Mouse (Mus musculus) retina, adult 2 months (tissue): ENCODE results near the gene Spata48.
A peak's percentile ranks its signal among the peaks of the same experiment; 100 is the strongest.

ENCODE experiments used
- DNase-seq: peaks from one replicate; pipeline ENCODE4 v3.0.0-alpha.2; 2012; ENCODE audit warnings: low read depth, low spot score

The Spata48 gene

DNA sequence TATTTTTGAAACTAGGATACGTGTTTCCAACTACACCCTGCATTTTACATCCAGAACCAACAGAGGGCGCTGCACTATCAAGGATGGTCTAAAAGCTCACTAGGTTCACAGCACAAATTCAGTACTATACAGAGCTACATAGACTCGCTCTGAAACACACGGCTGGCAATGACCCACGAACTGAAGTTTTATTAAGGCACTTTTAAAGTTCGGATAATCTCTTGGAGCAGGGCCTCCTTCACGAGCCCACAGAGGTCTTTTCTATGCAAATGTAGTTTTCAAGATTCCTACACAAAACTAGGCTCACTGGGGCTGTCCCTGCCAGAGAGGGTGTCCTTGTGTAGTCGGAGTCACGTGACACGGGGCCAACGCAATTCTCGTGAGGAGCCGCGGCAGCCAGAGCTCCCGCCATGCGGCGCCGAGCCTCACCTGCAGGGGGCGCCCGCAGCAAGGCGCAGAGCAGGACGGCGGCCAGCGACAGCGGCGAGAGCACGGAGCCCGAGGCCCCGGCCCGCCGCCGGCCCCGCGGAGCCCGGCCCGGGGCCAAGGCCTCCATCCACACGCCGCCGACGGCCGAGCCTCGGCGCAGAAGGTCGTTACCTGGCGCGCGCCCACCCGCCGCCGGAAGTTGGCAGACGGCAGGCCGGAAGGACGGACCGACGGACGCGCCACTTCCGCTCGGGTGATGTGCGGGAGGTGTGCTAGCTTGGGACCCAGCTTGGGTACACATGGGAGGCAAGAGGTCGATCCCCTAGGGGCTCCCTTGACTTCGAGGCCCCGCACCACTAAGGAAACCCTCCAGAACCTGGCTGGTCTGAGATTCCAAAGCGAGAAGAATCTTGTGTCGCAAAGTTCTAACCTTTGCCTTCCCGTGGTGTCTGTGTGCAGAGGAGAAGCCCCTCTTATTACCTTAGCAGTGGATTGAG is at the start of gene Spata48, which contains the start of gene Zpbp:
Spata48 (plus strand) TSS at position 460 of the 926 bp plus-strand sequence.
Zpbp (minus strand) TSS at position 774 of the 926 bp plus-strand sequence.
- peak; percentile 75 for DNase-seq

DNA sequence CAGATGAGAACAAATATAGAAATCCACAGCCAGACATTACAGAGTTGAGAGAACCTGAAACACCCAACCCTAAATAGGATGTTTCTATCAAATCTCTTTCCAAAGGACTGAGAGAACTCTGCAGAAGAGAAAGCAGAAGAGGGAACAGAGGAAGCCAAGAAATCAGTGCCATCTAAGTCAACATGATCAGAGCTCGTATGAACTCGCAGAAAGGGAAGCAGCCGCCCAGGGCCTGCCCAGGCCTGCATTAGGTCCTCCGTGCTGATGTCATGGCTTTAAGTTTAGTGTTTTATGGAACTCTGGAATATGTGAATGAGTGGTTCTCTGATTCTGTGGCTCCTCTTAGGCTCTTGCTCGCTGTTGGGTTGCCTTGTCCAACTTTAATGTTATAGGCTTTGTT is 47.7 kb upstream of the Spata48 start:
- no peak for DNase-seq

DNA sequence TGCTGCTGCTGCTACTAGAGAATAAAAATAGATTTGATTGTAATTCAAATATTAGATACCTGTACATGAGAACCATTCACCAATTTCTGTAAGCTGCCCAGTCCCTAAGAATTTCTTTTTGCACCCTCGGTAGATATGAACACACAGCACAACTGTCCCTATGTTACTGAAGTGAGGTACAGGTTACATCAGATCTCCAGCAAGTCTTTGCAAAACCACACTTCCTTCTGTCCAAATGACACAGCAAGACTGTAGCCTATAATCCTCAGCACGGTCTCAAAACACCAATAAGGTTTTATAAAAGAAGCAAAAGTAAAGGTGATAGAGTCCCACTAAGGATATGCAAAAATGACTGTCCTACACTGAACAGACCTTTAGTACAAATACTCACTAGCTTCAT is 44.5 kb upstream of the Spata48 start:
- DNase-seq, result no peak

DNA sequence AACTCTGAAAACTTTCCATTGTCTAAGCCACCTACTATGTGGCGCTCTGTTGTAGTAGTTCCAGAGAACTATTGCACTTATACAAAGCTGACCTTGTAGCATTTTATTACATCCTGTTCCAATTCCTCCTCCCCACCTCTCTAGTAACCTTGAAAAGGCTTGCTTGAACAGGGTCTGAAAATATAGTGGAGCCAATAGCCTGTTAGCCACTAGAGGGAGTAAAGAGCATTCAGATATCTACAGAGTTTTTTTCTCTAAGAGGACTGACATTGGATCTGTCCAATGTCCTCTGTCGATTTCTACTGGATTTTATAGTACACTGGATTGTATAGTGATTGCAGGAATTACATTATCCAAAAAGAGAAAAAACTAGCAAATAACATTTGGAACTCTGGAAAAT is 6.9 kb upstream of the Spata48 start:
- peak; percentile 0 for DNase-seq

- DNase-seq, result no peak
Observed at GRCm38 (mm10) chr11:11462561-11462890, 632 bp downstream of the Spata48 start.

DNA sequence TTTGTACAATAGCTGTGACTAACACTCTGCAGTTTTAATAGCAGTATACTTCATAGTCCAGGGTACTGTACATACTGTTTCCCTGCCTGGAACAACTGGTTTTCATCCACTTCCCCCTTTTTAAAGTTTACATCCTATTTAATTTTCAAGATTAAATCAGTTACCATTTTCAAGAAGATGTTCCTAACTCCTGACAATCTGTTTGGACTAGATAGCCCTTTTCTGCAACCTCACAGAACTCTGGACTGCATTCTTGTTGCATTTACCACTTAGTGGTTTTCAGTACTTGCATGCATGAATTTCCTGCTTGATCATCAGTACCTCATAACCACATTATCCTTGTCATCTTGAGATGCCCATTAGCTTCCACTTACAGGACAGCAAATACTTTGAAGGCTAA is 7.0 kb downstream of the Spata48 start:
- no peak for DNase-seq

DNA sequence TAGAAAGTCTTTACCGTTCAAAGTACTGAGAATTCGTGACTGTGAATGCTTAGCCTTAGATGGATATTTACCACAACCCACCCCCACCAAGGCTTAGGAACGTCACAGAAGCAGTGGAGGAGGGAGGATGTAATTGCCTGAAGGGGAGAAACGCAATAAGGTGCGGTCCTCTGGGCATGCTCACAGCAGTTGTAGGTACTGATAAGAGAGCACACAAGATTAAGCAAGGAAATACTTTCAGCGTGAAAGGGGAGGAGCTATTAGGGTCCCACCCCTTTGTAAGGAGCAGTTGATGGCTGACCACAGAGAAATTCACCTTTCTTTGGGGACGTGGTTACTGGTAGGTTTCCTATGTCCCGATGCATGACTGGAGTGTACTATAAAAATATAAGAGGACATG is 22.5 kb downstream of the Spata48 start:
- no peak for DNase-seq

- DNase-seq, result no peak
Observed at GRCm38 (mm10) chr11:11492044-11492443, 30.1 kb downstream of the Spata48 start.

- no peak for DNase-seq
Observed at GRCm38 (mm10) chr11:11495697-11496096, 33.8 kb downstream of the Spata48 start.

- no peak for DNase-seq
Observed at GRCm38 (mm10) chr11:11499944-11500343, 38.0 kb downstream of the Spata48 start.

GRCm38 (mm10) chr11:11506187-11506586 is 44.3 kb downstream of the Spata48 start:
- no peak for DNase-seq

GRCm38 (mm10) chr11:11509413-11509812 is 47.5 kb downstream of the Spata48 start:
- no peak for DNase-seq

- no peak for DNase-seq
Observed at GRCm38 (mm10) chr11:11512056-11512455, 50.2 kb downstream of the Spata48 start.

GRCm38 (mm10) chr11:11513008-11513799 is 51.3 kb downstream of the Spata48 start:
- DNase-seq, result no peak

DNA sequence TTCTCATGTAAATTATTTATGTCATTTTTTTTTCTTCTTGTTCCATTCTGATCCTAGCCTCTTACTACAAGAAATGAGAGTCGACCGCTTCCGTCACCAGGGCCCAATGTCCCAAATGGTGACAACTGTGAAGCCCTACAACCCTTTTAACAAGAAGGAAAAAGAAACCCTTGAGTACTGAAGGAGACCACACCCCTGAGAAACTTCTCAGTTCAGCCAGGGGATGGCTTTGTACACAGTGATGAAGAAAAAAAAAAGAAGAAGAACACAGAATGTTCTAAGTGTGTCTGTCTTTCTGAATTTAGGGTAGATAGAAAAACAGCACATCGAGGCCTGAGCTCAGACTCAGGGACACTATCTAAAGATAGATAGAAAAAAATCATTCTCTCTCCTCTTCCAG is 53.0 kb downstream of the Spata48 start:
- DNase-seq, result no peak

- DNase-seq, result no peak
Observed at GRCm38 (mm10) chr11:11517781-11518435, 56.0 kb downstream of the Spata48 start.

- no peak for DNase-seq
Observed at GRCm38 (mm10) chr11:11519255-11520243, 57.7 kb downstream of the Spata48 start.

DNA sequence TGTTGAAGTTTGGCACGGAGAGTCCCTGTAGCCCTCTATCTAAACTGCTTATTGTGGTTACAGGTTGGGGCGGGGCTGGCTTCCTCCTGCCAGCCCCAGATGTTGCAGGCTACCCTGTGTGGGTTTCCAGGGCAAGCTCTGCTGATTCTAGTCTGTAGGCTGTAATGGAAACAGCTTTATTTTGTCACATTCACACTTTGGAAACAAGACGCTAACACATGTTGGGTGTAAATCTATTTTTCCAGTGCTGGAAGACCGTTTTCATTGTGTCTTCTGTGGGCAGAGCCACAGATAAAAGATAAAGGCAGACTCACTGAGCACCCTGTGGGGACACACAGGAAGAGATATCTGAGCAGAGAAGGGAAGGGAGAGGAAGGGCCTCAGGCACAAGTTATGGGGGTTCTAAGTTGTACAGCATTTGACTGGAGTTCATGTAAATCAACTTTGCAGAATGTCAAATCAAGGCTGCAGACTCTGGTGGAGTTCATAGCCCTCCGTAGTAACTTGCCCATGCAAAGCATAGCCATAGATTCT is 60.1 kb downstream of the Spata48 start:
- no peak for DNase-seq

- no peak for DNase-seq
Observed at GRCm38 (mm10) chr11:11528760-11529159, 66.9 kb downstream of the Spata48 start.

DNA sequence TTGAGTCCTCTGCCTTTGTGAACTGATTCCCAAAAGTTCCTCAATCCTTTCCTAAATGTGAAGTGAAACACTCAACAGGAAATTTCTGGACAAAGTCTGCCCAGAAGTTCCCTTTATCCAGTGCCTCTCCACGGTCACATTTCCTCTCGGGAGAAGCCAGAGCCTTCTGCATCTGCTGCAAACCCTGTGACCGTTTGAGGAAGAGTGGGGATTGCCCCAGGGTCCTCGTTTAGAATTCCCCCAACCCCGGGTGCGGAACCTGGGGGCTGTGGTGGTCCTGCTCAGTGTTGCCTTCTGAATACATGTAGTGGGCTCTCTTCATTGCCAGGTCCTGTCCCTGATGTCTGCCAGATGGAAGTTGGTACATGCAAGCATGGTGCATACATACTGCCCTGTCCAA is 67.3 kb downstream of the Spata48 start:
- no peak for DNase-seq

- DNase-seq, result no peak
Observed at GRCm38 (mm10) chr11:11530126-11530525, 68.2 kb downstream of the Spata48 start.
